Mouse (Mus musculus) thymus, postnatal 0 days (tissue): ENCODE results near the gene Fh1. TPM values are rescaled to one million over a fixed set of nuclear protein-coding genes. Genes with fewer than 3 reads are reported as not detected.

Experiments
- DNase-seq: peaks from one replicate; pipeline ENCODE4 v3.0.0-alpha.2; 2015; ENCODE audit warnings: low spot score
- polyA plus RNA-seq: library from polyadenylated mRNA; unstranded; fragments of >200 nt; fragmentation: Nextera tagmentation; extraction: Ambion mirVana; gene quantifications from 2 replicates; pipeline ENCODE4 v1.2.1, GENCODE M21; 2015

The Fh1 gene
- polyA plus RNA-seq, 1 experiment from 2014 or later, result 89.6 TPM

DNA sequence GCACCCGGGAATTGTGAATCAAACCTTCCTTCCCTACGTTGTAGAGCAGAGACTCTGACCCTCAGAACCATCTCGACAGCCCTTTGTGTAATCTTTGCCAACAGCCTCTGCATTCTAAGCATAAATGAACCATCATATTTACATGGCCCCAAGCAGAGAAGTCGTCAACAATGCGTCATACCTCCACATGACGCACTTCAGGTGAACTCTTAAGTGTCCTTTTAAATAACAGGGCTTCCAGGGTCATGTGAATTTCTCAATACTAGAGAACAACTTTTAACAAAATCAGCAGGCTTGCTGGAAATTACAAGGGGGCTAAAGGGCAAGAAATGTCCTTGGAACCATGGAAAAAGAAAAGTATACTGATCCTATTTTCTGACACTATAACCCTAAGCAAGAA lies 1.8 kb downstream of the Fh1 start:
- DNase-seq, result no peak

DNA sequence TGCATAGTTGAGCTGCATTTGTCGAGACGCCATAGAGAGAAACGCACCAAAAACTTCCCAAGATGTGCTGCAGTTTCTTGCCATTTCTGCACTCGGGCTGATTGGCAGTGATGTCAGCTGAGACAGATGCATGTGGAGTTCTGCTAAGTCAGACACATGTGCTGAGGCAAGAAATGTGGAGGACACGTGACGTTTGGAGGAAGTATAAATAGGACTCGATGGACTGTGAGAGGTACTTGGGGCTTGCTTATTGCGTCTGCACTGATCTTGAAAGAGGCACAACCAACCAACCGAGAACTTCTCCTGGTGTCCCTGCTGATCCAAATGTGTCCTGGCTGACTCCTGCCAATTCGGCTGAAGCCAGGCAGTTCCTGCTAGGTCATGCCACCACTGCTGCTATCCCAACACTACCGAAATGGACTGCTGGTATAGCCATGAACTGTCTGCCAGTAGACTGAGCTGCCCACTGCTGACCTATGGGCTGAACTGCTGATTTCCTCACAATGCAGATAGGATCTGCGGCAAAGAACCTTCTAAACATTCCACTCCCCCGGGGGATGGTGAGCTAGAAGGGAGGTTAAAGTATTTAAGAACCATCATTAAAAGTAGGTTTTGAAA lies 5.5 kb downstream of the Fh1 start, which contains the start of gene Kmo:
Gene Kmo, plus strand, starts transcription at position 568 of the 618 bp plus-strand sequence.
- DNase-seq, result no peak

DNA sequence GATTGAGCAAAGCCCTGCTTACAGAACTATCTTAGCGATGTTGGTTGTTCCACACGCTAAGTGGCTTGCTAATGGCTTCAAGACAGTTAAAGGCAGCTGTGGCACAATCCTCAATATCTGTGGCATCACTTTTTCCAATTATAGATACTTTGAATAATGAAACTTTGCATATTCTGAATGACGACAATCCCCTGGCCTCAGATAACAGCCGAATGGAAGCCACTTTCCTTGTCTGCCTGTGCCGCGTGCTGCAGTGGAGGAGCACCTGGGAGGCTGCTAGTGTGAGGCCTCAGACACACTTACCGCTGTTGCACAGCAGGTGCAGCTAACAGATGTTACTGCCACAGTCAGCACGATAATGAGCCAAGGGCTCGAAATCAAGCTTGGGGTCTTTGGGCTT lies 10.4 kb downstream of the Fh1 start:
- DNase-seq, result no peak

DNA sequence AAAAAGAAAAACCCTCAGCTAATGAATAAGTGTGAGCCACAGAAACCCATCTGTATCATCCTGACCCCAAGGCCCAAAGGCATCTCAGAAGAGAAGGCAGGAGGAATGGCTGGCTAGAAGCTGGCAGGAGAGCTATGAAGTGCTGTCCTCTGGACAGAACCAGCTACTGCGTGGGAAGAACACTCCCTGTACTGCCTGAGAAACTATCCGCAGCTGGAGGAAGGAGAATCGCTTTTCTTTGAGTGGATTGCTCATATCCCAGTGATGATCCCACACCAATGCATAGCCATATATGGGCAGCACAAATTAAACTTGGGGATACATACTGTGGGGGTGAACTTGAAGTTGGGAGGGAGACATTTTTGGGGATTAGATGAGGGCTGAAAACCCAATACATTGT lies 16.7 kb downstream of the Fh1 start:
- DNase-seq, result no peak

DNA sequence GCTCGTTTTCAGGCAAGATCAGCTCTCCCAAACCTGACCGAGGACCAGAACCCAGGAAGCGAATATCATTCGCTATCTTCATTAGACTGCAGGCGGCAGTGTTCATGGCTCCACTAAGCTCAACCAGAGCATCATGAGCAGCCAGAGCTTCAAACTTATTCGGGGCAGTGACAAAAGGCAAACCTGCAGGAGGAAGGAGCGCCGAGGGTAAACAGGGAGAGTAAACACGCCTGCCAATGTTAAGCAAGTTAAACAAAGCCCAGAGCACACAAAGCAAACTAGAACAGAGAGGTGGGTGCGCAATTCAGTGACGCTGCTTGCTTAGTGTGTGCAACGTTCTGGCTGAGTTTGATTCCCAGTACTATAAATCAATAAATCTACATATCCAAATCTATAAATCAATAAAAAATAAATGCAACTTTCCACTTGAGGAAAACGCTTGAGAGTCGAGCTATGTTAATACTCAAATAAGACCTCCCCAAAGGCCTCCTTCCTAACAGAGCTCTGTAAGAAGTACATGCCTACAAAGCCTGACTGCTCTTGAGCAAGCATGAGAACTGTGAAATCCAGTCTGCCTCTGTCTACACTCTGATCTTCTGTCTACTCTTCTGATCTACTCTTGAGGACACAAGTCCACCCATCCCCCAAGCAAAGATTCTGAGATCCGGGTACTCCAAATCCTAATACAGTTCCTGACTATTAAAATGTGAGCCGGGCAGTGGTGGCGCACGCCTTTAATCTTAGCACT lies 17.4 kb downstream of the Fh1 start:
- no peak for DNase-seq

DNA sequence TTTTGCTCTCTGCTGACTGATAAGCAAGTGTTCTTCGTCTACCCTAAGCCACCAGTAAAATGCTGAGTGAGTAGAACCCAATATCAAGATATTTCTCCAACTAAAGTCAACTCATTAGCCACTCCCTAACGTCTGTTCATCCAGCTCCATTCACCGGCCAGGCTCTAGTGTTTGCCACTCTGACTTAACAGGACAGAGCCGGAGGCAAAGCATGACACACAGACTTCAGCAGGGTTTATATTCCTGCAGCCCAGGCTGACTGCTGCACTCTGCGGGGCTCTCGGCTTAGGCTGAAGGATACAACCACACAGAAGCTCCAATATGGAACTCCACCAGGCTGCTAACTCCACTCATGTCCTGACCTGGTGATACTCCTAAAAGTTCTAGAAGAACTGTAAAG lies 18.1 kb downstream of the Fh1 start:
- DNase-seq, result no peak

DNA sequence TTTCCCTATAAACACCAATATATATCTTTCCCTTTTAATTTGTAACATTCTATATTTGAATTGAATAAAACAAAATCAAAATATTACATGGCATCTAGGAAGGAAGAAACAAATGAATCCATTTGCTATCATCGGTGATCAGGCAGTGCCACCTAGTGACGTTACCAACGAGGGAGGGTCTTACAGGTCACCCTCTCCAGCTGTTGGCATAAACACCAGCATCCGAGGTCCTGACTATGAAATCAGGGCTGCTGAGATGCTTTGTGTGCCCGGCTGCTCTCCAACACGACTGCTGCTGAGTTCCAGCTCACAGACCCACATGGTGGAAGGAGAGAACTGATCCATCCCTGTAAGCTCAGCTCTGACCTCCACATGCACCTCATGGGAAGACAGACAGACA lies 22.0 kb downstream of the Fh1 start:
- no peak for DNase-seq

DNA sequence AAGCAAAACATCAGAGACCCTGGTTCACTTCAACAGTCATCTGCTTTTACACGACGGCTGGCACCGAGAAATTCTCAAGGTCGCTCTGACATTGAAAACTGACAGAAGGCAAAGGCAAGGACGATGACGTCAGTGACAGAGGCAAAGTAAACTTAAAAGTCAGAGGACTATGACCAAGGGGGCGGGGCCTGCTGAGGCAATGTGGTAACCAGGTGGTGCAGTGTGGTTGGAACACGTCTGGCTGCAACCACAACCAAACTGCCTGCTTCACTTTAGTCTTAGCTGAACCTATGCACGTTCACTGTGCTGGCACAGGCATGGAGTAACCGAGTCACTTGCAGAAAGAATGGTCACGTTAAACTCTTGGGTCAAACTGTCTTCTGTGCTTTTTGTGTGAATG lies 23.2 kb downstream of the Fh1 start:
- peak; percentile 49 for DNase-seq

DNA sequence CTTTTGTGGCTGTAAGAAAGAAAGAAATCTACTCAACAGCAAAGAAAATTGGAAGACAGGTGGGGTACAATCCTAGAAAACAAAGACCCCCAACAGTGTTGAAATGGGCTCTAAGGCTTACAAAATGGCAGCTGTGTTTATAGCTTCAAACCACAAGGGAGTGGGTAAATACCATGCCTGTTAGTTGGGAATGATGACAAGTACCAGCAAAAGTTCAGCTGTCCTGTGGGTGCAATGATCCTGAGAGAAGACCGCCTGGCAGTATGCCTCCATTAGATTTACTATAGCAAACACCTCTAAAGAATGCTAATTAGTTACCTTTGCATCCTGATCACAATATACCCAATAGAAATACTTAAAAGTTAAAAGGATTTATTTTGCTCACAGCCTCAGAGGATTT lies 32.6 kb downstream of the Fh1 start:
- no peak for DNase-seq

DNA sequence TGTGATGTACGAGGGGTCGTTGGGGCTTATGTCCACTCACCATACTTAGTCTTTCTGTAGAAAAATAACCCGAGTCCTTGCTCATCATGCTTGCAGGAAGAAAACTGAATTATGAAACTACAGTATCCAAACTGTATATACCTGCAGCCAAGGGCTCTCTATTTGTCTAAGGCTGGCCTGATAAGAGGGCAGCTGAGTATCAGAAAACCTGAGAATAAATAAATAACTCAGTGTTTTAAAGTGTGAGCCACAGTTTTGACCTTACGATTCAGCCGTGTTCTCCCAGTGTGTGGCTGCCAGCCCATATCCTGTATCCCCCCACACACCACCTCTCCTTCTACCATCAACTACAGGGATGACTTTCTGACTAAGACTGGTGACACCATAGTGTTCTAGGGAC lies 38.8 kb downstream of the Fh1 start:
- DNase-seq, result no peak

DNA sequence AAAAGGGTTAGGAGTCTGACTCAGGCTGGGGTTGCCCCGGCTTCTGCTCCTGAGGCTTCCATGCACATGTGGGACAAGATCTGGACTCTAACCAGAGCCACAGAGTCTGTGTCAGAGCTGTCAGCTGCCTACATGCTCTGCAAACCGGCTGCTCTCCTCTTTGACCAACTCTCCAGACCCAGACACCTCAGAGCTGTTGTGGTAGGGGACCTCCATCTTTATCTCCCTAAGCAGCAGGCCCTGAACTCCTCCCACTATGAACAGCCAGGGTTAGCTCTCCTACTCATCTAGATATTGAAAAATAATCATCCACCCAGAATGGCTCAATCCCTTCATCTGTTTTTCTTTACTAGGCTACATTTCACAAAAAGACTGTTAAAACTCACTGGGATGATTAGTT lies 40.2 kb downstream of the Fh1 start:
- no peak for DNase-seq

DNA sequence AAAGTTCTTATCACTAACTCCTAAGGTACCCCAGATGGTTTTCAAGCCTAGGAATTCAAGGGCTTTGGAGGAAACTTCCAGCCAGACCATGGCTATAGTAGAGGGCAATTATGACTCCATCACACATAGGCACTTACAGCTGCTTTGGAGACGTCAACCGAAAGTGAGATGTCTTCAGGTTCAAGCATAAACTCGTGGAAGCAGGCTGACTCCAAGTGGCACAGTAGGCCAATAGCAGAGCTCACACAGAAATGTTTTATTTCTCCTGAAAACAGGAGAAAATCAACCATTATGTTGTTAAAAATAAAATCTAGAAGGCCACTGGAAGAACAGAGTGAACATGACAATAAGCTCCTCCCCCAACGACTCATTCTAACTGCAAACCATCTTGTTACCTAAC lies 42.6 kb downstream of the Fh1 start:
- DNase-seq, result no peak

DNA sequence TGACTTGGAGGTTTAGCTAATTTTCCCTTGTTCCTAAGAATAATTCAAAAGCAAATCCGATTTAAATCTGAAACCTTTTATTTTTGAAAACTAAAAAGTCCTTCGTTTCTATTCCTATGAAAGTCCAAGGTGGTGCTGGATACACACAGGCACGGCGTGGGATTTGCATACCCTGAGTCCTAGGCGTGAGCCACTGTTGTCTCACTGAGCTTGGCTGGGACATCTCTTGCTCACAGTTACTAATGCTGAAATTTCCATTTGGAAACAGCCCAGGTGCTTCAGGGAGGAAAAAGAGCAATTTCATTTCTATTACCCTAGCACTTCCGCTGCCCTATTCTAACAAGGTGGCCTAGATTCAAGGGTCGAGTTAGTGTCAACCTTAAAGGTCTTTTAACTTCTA lies 45.1 kb downstream of the Fh1 start:
- DNase-seq, result no peak

DNA sequence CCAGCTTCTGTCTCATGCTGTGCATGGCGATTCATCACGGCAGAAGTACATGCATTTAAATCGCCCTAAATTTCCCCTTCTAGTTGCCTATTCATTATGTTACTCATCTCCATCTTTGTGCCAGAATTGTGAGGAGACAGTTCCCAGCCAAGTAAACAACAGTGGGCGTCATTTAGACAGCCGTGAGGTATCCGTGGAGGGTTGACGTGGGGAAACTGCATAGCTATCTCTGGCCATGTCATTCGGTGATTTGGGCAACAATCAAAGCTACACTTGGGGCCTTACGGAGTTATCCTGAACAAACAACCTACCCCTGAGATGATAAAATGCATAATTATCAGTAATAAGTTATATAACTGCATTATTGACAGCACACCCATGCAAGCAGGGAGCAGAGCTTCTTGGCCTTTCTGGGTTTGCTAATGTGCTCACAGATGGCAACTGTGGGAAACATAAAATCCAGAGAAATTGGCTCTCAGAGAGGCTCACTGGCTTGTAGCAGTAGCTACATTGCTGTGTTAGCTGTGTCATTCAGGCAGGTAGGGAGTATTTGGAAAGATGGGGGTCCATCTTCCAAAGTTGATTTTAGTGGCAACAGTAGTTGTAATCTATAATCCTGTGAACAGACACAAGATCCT lies 45.7 kb downstream of the Fh1 start:
- DNase-seq, result no peak

DNA sequence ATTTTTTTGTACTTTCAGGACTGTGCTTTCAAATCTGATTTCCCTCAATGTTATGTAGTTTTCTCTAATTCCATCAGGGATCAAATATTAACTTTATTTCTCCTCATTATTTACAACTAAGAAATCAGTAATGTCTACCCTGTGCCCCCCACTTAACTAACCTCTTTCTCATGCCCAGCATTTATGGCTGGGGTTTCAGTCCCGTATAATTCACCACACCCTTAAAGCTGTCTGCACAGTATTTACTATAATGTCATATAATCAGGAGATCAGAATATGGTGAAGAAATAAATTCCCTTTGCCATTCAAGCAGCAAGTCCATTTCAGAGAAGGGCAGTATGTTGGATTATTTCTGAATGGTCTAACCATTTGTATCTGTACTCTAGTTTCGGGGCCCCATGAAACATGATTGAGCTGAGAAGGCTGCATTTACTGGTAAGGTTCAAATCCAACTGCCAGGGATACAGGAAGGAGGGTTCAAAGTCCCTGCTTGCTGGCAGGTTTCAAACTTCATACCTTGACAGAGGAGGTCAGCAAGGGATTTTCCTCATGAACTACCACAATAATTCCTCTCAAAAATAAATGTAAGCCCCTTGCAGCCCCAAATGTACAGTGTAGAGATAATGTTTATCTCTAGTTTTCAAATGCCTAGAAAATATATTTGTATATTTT lies 46.9 kb downstream of the Fh1 start:
- no peak for DNase-seq

DNA sequence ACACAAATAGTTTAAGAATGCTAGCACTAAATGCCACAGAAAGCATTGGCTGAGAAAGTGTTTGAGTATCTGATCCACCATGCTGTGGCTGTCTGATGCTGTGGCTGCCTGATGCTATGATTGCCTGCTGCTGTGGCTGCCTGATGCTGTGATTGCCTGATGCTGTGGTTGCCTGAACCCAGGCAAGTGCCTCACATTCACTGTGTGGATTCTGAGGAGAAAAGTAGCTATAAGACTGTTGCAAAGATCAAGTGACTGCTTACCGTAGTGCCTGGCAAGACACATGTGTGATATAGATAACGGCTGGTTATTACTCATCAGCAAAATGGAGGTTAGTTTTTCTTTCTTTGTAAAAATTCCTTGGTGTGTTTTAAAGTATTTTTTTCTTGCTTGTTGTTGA lies 51.3 kb downstream of the Fh1 start:
- no peak for DNase-seq

DNA sequence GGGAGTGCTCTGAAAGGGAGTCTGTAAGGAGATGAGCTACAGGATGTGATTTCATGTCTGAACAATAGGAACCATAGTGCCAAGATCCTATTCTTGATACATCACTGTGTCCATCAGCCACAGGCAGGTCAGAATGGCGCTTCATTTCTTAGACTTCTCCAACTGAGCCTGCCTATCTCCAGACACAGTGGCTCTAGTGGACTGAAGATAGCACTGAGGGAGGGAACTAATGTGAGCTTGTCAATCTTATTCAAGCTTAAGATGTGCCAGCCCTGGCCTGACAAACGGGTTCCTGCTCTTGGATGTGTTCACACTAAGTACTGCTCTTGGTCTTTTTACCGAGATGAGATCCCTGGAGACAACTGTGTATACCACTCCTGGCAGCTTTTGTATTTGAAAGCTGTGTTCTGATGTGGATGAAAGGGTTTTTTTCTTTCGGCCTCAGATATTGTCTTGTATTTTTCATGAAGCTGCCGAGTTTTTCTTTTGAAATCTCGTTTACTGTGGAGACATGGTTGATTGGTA lies 59.8 kb downstream of the Fh1 start:
- DNase-seq, result no peak

DNA sequence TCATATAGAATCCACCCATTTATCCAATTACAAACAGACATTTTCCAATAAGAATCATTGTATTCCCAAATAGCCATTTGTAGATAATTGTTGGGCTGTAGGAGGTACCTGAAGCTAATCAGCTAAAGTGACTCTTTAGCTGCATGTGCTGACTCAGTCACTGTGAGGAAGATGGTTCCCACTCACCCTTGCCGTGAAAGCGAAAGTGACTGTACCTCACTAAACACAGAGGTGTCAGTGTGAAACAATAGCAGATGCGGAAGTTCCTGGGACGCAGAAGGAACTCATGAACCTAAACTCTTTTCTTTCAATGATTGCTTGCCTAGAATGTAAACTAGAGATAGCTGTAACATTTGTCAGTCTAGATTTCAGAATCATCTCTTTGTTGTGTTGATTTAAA lies 61.1 kb downstream of the Fh1 start:
- peak; percentile 7 for DNase-seq

DNA sequence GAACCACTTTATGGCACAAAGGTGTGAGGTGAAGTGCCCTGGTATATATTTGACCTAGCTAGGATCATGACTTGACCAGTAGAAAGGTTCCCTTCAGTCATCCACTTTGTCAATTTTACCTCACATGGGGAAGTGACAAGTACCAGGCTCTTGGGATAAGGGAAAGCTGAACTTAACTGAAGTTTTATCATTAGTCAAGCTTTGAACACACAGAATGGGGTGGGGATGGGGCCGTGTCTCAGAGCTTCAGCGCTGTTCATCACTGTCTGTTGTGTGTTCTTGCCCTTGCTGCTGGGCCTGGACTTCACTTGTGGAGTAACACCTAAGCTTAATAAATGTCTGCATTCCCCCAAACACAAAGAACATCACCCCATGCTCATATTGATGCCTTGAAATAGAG lies 63.1 kb downstream of the Fh1 start:
- no peak for DNase-seq

DNA sequence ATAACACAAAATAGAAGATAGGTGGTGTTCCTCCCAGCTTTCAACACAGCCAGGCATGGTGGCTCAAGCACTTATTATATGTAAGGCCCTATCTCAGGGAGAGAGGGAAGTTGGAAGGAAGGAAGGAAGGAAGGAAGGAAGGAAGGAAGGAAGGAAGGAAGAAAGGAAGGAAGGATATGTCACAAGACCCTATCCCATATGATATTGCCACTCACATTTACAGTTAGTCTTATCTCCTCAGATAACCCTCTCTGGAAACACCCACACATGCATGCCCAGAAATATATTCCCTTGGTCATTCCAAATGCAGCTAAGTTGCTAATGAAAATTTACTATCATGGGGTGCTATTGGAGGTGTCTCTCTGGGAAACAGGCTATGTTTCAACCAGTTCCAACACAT lies 63.6 kb downstream of the Fh1 start:
- no peak for DNase-seq

DNA sequence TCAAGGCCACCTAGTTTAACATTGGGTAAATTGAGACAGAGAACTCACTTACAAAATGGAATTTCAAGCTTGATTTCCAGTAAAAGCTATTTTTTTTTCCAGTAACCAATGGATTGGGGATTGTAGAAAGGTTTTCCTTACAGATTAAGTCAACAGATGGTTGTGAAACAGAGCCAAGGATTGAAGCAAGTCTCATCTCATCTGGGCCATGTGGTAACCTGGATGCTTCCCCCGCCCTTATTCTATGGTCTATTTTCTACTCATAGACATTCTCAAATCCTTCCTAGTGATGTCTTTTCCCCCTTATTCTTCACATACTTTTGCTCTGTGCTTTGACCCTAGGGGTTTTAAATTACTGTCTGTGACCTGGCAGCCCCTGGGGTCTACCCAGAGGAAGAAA lies 70.8 kb downstream of the Fh1 start:
- no peak for DNase-seq

DNA sequence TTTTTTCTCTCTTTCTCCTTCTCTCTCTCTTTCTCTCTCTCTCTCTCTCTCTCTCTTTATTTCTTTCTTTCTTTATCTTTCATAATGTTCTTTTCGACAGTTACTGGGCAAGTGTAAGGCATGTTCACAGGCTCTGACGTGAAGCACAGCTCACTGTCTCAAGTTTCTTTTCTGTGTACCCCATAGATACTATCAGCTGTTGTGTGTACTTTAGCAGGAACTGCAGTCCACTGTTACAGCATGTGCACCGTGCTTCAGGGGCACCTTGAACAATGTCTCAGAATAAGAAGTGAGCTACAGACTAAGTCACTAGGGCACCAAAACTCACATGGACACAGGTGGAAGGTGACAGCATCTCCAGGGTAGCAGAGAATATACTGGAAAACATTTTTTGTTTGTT lies 73.0 kb downstream of the Fh1 start:
- no peak for DNase-seq
